Mouse (Mus musculus) ES-Bruce4 (cell line): ENCODE results near the gene Selenbp1.
"Not testable (repeated sequence)": the region's sequence is repeated elsewhere in the genome, so short reads cannot be mapped to it uniquely, and the experiment has no call there.

Experiments used
- CTCF ChIP-seq: IDR thresholded peaks from one replicate; pipeline ENCODE4 v1.8.1; 2011; ENCODE audit warnings: low read depth, low read length
- EP300 ChIP-seq: IDR thresholded peaks from 2 replicates; pipeline ENCODE4 v1.6.1; 2011; ENCODE audit warnings: low read depth, low read length; ENCODE audit not compliant: insufficient read depth
- POLR2A ChIP-seq: IDR thresholded peaks from one replicate; pipeline ENCODE4 v1.8.1; 2011; ENCODE audit warnings: low read length; ENCODE audit not compliant: insufficient read depth

DNA sequence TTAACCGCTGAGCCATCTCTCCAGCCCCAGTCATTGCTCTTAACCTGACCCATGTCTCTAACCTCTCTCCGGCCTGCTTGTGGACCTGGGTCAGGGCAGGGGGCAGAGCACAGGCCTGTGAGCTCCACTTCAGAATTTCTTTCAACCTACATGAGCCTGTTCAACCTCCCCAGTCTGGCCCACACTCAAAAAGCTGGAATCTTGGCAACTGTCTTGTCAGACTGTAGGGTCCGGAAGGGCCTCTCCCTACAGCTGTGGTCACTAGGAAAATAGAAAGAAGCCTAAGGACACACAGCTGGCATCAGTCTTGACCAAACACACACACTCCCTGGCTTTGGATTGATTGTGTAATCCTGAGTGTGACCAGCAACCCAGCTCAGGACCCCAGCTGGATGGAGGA lies 2.5 kb downstream of the Selenbp1 start:
- TF ChIP-seq CTCF, POLR2A, EP300: not testable (repeated sequence)
